Mouse (Mus musculus): ENCODE data around the gene Tbc1d10b.

Tbc1d10b gene

GRCm38 (mm10) chr7:127244658-127245510 is 36.6 kb upstream of the Tbc1d10b start:
- Histone ChIP-seq H3K4me1 (replicated peaks; ENCODE audit: low read depth, low read length) (peaks cover 26% of the 10 kb centered on the region), H3K36me3 (ENCODE audit: insufficient read depth, low read length) (peaks cover 46% of the 10 kb centered on the region), H3K4me3 (replicated peaks; ENCODE audit: low read length) (peak overlapping the region; percentile 89), H3K9me3 (ENCODE audit: low read length) (peaks cover 29% of the 10 kb centered on the region), H3K27me3 (ENCODE audit: insufficient read depth, low read length) (no peaks in the 10 kb centered on the region)
- TF ChIP-seq CTCF (conservative IDR thresholded peaks at IDR 0.05; ENCODE audit: low read length) = no peak
- no peak for TF ChIP-seq POU5F1 (IDR thresholded peaks at IDR 0.05; ENCODE audit: borderline replicate concordance, low read length)
- TF ChIP-seq NANOG (IDR thresholded peaks at IDR 0.05; ENCODE audit: borderline replicate concordance, low read length) = no peak

GRCm38 (mm10) chr7:127243870-127244657 is 35.8 kb upstream of the Tbc1d10b start, which contains the start of gene Zfp771:
TSS of gene Zfp771 (plus strand) at chr7:127244274.
- H3K4me1 ChIP-seq (replicated peaks; ENCODE audit: low read depth, low read length) = peaks cover 17% of the 10 kb centered on the region
- peaks cover 38% of the 10 kb centered on the region for H3K9me3 ChIP-seq (ENCODE audit: low read length)
- H3K36me3 ChIP-seq (ENCODE audit: insufficient read depth, low read length) = peaks cover 40% of the 10 kb centered on the region
- TF ChIP-seq POU5F1 (IDR thresholded peaks at IDR 0.05; ENCODE audit: borderline replicate concordance, low read length) = no peak
- TF ChIP-seq CTCF (conservative IDR thresholded peaks at IDR 0.05; ENCODE audit: low read length) = no peak
- no peak for TF ChIP-seq NANOG (IDR thresholded peaks at IDR 0.05; ENCODE audit: borderline replicate concordance, low read length)
- peak within 1 kb of the TSS; percentile 89 for H3K4me3 ChIP-seq (replicated peaks; ENCODE audit: low read length)
- H3K27me3 ChIP-seq (ENCODE audit: insufficient read depth, low read length) = no peaks in the 10 kb centered on the region

GRCm38 (mm10) chr7:127243361-127243867 is 35.1 kb upstream of the Tbc1d10b start:
- TF ChIP-seq CTCF (conservative IDR thresholded peaks at IDR 0.05; ENCODE audit: low read length) (no peak), POU5F1 (IDR thresholded peaks at IDR 0.05; ENCODE audit: borderline replicate concordance, low read length) (no peak), NANOG (IDR thresholded peaks at IDR 0.05; ENCODE audit: borderline replicate concordance, low read length) (no peak)
- Histone ChIP-seq H3K4me3 (replicated peaks; ENCODE audit: low read length) (peak overlapping the region; percentile 89), H3K9me3 (ENCODE audit: low read length) (peaks cover 44% of the 10 kb centered on the region), H3K36me3 (ENCODE audit: insufficient read depth, low read length) (peaks cover 41% of the 10 kb centered on the region), H3K27me3 (ENCODE audit: insufficient read depth, low read length) (no peaks in the 10 kb centered on the region), H3K4me1 (replicated peaks; ENCODE audit: low read depth, low read length) (peaks cover 17% of the 10 kb centered on the region)

- H3K4me3 ChIP-seq (replicated peaks; ENCODE audit: low read length) = peak overlapping the region; percentile 95
- no peaks in the 10 kb centered on the region for H3K27me3 ChIP-seq (ENCODE audit: insufficient read depth, low read length)
- peaks cover 45% of the 10 kb centered on the region for H3K4me1 ChIP-seq (replicated peaks; ENCODE audit: low read depth, low read length)
- TF ChIP-seq CTCF (conservative IDR thresholded peaks at IDR 0.05; ENCODE audit: low read length) (no peak), POU5F1 (IDR thresholded peaks at IDR 0.05; ENCODE audit: borderline replicate concordance, low read length) (no peak), NANOG (IDR thresholded peaks at IDR 0.05; ENCODE audit: borderline replicate concordance, low read length) (no peak)
- peaks cover 61% of the 10 kb centered on the region for H3K9me3 ChIP-seq (ENCODE audit: low read length)
- H3K36me3 ChIP-seq (ENCODE audit: insufficient read depth, low read length) = peaks cover 71% of the 10 kb centered on the region
These were observed 26.5 kb upstream of the Tbc1d10b start for GRCm38 (mm10) chr7:127234777-127235176.

DNA sequence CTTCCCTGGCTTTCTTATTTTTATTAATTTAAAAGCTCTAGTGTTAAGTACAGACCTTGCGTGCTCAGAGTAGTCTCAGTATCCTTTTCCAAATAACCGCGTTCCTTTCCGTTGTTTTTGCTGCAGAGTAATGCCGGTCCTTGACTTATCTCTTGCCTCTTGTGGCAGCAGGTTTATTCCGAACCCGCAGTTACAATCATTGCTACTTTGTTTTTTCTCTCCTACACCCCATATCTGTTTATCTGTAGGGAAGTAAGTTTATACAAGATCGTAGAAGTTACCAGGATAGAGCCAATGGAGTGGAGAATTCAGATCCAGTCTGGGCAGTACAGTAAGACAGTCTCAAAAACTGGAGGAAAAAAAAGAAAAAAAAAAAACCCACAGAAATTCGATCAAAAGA is 25.5 kb upstream of the Tbc1d10b start:
- Histone ChIP-seq H3K4me3 (replicated peaks; ENCODE audit: low read length) (peak overlapping the region; percentile 95), H3K9me3 (ENCODE audit: low read length) (peaks cover 51% of the 10 kb centered on the region), H3K27me3 (ENCODE audit: insufficient read depth, low read length) (no peaks in the 10 kb centered on the region), H3K4me1 (replicated peaks; ENCODE audit: low read depth, low read length) (peaks cover 55% of the 10 kb centered on the region), H3K36me3 (ENCODE audit: insufficient read depth, low read length) (peaks cover 74% of the 10 kb centered on the region)
- no peak for TF ChIP-seq POU5F1 (IDR thresholded peaks at IDR 0.05; ENCODE audit: borderline replicate concordance, low read length)

- Histone ChIP-seq H3K9me3 (ENCODE audit: low read length) (peaks cover 46% of the 10 kb centered on the region), H3K27me3 (ENCODE audit: insufficient read depth, low read length) (no peaks in the 10 kb centered on the region), H3K4me3 (replicated peaks; ENCODE audit: low read length) (peak overlapping the region; percentile 95), H3K4me1 (replicated peaks; ENCODE audit: low read depth, low read length) (peaks cover 59% of the 10 kb centered on the region), H3K36me3 (ENCODE audit: insufficient read depth, low read length) (peaks cover 70% of the 10 kb centered on the region)
- TF ChIP-seq NANOG (IDR thresholded peaks at IDR 0.05; ENCODE audit: borderline replicate concordance, low read length) (no peak), CTCF (conservative IDR thresholded peaks at IDR 0.05; ENCODE audit: low read length) (no peak), POU5F1 (IDR thresholded peaks at IDR 0.05; ENCODE audit: borderline replicate concordance, low read length) (no peak)
These were observed 25.1 kb upstream of the Tbc1d10b start for GRCm38 (mm10) chr7:127233368-127233749.

- Histone ChIP-seq H3K9me3 (ENCODE audit: low read length) (peaks cover 41% of the 10 kb centered on the region), H3K4me1 (replicated peaks; ENCODE audit: low read depth, low read length) (peaks cover 65% of the 10 kb centered on the region), H3K27me3 (ENCODE audit: insufficient read depth, low read length) (no peaks in the 10 kb centered on the region), H3K36me3 (ENCODE audit: insufficient read depth, low read length) (peaks cover 64% of the 10 kb centered on the region), H3K4me3 (replicated peaks; ENCODE audit: low read length) (peak within 1 kb of the TSS; percentile 95)
- no peak for TF ChIP-seq POU5F1 (IDR thresholded peaks at IDR 0.05; ENCODE audit: borderline replicate concordance, low read length)
- no peak for TF ChIP-seq NANOG (IDR thresholded peaks at IDR 0.05; ENCODE audit: borderline replicate concordance, low read length)
- no peak for TF ChIP-seq CTCF (conservative IDR thresholded peaks at IDR 0.05; ENCODE audit: low read length)
These were observed 24.5 kb upstream of the Tbc1d10b start, which contains the start of the genes Zfp553 and Sept1 for GRCm38 (mm10) chr7:127232622-127233367. TSS of gene Zfp553 (plus strand) at chr7:127233061. TSS of gene Sept1 (minus strand) at chr7:127233130.
